Mouse (Mus musculus): ENCODE results near the gene Nifk.

The Nifk gene

DNA sequence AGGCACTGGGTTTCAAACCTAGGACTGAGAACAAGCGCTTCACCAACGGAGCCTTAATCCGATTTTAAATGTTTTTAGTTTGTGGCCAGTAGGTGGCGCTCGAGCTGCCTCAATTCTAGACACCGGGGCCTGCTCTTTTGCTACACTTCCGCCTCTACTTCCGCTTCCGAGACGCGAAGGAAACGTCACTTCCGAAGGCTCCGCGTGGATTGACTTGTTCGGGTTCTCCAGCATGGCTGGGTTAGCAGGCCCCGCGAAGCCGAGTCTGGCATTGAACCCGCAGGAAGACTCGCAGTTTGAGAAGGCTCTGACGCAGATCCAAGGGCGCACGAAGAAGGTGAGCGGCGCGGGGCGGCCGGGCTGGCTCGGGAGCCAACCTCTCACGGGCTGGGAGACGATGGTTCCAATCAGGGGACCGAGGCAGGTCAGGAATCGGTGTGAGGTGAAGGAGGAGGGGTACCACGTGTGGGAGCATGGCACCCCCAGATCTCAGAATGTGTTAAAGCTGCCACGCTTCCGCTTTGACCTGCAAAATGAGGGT, at the start of gene Nifk:
Gene Nifk (plus strand): TSS at position 179 of the 541 bp plus-strand sequence.
- peak; percentile 93 for DNase-seq

DNA sequence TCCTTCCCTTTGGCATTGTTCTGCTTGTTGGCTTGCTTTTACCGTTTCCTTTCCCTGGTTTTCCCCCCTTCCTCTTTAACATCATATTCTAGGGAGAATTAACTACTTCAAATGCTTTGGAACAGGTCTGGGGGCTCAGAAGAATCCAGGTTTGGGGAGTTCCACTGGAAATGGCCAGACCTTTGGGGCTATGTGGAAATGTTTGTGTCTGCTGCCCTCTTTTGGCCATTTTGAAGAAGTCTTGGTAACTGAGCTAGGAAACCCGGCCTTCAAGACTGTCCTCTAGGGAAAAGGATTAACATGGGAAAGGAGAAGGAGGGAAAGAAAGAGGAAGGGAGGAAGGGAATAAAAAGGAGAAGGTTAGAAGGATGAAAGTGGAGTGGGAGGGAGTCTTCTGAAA, 46.5 kb upstream of the Nifk start:
- no peak for DNase-seq

DNA sequence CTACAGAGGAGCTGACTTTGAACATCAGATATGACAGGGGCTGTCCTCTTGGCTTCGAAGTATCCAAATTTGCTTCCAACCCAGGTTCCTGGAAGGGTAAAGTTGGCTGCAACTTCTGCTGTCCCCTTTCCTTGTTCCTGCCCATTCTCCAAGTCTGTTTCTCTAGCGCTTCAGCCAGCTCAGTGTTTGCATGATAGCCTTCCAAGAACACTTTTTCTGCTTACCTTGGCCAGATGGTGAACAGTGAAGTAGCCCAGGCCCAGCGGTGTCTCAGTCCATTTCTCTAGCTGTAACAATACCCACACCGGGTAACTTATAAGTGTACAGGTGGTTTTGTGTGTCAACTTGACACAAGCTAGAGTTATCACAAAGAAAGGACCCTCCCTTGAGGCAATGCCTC, 29.3 kb upstream of the Nifk start:
- DNase-seq: no peak

DNA sequence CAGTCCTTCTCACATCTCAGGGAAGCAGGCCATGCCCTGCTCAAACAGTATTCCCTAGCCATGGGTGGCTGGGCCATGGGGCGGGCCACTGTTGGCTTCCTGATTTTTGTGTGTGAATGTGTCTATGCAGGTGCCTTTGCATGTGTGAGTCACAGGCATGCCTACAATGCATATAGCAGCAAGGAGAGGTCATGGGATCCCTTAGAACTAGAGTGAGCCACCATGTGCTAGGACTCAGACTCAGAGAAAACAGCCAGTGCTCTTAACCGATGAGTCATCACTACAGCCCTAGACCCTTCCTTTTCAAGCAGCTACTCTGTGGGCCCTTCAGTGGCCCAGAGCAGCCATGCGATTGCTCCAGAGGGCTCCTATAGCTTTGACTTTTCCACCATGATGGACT, 27.4 kb upstream of the Nifk start:
- no peak for DNase-seq

DNA sequence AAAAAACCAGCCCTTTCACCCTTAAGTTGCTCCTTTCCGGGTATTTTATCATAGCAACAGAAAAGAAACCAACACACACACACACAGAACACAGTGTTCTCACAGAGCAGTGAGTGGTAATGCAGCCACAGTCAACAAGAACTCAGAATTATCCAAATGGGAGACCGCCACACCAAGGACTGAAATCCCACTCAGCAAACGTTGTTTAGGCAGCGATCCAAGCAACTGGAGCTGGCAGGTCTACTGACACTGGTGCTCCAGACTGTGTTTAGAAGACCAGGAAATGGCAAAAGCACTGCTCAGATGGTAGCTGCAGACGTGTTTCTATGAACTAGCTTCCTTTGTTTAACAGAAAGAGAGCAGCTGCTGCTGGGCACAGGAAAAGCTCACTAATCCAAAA, 26.8 kb upstream of the Nifk start:
- DNase-seq: no peak

DNA sequence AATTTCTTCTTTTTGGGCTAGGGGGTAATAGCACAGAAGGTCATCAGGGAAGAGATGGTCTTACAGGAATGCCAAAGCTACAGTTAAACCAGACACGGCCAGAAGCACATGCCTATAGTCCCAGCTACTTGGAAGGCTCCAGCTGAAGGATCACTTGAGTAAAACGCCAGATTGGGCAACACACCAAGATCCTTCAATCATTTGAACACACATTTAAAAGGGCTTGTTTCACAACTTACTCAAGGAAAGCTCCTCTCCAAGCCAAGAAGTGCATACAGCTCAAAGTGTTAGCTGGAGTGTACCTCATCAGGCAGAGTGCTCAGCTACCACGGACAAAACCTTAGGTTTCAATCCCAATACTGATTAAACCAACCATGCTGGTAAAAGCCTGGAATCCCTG, 25.0 kb upstream of the Nifk start:
- no peak for DNase-seq

DNA sequence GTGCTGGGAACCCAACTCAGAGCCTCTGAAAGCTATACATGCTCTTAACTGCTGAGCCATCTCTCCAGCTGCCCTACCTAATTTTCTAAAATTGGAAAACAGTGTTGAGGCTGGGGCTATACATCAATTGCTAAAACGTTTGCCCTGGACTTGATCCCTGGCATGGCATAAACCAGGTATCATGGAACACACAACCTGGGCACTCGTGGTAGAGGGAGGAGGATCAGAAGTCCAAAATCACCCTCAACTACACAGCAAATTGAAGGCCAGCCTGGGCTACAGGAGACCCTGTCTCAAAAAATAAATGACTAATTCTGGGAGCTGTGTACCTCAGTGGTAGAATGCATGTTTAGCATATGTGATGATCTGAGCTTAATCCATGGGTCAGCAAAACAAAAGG, 23.9 kb upstream of the Nifk start:
- DNase-seq: no peak

DNA sequence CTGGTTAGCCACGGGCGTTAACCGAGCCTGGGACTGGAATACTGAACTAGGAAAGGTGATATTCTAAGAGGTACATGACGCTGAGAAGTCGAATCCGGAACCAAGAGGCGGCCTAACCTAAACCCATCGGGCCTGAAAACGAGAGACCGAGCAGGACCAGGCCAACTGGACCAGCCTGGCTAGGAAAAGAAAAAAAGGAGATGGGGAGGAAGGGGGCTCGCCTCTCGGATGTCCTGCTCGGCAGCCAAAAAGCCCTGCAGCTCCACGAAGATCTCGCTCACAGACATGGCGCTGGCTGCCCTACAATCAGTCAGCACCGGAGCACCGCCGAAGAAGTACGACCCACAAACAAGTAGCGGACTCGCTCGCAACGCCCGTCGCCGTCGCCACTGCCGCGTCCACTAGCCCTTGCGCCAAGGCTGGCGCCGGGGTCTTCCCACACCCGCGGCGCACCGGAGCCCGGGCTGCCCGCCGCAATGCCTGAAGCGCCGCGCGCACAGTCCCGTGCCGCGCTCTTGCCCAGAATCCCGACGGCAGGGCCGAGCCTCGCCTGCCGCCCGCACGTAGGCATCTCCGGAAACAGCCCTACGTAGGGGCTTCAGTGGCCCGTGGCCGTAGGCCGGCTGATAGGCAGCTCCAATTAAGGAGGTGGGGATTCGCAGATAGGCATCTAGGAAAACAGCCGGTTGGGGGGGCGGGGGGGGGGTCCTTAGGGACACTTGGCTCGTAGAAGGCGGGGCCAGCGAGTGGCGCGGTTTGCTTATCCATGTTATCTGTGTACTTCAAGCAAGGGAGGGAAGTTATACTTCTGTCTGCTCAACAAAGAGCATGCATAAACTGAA, 10.6 kb upstream of the Nifk start:
- peak; percentile 90 for DNase-seq

DNA sequence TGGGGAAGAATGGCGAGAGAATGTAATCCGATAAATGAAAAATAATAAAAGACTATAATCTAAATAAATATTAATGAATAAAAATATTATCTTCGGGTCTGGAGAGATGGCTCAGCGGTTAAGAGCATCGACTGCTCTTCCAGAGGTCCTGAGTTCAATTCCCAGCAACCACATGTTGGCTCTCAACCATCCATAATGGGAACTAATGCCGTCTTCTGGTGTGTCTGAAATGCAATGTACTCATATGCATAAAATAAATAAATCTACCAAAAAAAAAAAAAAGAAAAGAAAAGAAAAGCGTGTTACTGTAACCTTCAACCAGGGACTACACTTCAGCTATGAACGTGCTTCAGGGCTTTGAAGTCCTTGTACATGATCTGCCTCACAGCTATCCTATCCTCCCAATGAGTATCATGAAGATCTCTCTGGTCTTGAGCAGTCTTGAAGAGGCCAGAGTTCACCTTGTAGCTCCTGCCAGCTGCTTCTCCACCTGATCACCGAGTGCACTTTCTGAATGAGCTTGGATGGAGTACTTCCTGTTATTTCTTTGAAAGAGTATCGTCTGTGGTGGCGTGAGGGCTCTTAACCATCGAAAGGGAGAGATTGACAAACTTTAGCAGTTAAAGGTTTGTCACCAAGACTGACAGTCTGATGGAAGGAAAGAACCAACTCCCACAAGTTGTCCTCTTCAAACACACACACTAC, 9.9 kb upstream of the Nifk start, which contains the start of gene Tsn:
Gene Tsn (minus strand): TSS at position 118 of the 705 bp plus-strand sequence.
- DNase-seq: peak; percentile 24

DNA sequence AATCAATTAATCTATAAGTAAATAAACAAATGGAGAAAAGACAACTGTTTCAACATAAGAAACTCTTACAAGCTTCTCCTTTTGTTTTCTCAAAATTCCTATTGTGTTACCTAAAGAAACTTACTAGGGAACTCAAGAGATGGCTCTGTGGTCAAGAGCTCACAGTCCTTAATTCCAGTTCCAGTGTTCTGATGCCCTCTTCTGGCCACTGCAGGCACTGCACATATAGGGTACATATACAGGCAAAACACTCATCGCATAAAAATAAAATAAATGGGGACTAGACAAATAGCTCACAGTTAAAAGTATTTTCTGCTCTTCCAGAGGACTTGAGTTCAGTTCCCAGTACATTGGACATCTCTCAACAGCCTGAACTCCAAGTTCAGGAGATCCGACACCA, 943 bp upstream of the Nifk start:
- peak; percentile 27 for DNase-seq

DNA sequence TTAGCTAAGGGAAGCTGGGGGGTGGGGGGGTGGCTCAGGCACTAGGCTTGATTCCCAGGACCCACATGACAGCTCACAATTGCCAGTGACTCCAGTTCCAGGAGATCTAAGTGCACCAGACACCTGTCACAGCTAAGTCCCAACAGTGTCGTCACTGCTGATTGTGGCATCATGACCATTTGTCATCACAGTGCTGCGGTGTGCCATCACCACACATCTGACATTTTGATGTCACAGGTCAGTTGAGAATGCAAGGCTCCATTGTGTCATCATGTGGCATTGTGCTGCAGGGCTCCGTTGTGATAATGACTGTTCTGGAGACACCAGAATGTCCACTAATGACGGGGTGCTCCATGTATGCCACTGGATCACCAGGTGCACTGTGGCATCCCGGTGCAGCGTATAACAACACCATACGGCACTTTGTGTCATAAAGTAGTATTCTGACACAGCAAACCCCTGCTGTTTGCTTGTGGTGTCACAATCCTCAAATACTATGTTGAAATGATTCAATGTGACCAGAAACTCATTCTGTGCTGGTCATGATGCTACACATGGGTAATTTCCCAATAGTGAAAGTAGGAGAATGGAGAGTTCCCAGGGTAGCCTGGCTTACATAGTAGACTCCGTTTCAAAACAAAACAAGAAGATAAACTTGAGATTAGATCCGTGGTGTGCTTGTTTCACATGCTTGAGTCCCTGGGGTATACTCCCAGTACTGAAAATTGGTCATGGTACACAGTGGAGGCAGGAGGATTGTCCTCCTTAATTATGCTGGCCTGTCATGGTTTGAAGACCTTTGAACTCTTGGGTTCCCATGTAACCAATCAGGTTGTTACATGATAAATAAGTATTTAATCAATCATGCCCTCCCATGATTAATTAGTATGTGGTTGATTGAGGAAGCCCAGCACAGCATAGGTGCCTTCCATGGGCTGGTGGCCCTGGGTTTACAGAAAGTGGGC, 13.4 kb downstream of the Nifk start:
- DNase-seq: no peak

DNA sequence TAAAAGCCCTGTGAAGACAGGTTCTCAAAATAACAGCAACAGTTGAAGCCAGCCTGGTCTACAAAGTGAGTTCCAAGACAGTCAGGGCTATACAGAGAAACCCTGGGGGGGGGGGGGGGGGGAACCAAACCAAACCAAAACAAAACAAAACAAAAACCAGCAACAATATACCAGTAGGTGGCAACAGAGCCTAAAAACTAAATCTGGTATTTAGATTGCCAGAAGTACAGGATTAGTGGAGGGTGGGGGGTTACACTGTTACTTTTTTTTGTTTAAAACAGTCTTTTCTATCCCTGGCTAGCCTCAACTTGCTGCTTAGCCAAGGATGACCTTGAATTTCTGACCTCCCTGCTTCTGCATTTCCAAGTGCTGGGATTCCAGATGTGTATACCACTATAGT, 14.2 kb downstream of the Nifk start:
- no peak for DNase-seq

DNA sequence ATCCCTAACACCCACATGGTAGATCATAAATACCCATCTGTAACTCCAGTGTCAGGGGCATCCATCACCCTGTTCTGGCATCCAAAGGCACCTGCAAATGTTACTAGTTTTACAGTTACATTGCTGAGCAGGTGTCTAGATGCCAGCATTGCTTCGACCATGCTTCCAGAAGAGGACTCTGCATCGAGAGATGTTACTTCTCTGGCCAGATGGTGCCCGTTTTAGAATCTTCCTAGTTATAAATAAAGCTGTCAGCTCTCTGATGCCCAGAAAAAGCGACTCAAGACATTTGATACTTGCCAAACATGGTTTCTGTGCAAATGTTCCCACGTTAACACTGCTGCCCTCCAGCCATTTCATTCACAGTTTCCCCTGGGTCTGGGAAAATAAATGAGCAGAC, 16.3 kb downstream of the Nifk start:
- DNase-seq: no peak

DNA sequence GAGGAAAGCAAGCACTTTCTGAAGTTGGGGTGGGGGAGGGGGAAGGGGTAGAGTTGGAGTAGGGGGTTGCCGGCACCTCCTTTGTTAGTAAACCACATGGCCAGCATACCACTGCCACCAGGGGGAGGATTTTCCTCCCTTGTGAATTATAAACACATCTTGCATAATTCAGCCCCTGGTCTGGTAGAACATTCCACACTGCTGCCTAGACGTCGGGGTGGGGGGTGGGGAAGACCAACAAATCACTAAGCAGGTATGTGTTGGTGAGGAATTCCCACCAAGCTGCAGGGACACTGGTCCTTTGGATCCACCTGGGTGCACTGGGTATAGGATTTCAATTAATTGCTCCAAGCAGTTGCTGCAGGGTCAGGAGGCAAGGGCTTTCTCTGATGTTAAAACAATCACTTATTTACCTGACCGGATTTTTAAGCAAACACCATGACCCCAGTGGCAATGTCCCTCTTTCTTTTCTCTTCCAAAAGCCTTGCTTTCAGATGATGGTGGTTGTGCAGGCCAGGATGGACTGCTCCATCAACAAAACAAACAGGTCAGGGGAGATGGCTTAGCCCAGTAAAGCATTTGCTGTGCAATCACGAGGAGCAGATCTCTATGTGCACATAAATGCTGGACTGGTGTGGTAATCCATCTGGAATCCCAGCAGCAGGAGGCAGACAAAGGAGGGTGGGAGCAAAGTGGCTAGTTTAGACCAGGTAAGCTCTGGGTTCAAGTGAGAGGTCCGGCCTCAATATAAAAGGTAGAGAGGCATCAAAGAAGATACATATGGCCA, 22.2 kb downstream of the Nifk start:
- DNase-seq: no peak

DNA sequence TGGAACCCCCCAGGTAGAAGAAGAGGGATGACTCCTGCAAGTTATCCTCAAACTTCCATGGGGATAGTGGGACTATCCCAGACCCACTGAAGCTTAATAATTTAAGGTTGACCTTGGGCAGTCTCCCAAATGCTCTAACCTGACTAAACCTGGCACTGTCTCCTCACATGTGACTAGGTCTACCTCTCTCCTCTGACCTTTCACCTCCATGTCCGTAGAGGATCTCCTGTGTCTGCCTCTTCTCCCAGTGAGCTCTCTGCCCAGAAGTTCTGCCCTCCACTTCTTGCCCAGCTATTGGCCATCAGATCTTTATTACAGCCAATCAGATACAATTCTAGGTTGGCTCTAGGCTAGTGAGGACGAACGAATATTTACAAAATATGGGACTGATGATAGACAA, 28.3 kb downstream of the Nifk start:
- no peak for DNase-seq

DNA sequence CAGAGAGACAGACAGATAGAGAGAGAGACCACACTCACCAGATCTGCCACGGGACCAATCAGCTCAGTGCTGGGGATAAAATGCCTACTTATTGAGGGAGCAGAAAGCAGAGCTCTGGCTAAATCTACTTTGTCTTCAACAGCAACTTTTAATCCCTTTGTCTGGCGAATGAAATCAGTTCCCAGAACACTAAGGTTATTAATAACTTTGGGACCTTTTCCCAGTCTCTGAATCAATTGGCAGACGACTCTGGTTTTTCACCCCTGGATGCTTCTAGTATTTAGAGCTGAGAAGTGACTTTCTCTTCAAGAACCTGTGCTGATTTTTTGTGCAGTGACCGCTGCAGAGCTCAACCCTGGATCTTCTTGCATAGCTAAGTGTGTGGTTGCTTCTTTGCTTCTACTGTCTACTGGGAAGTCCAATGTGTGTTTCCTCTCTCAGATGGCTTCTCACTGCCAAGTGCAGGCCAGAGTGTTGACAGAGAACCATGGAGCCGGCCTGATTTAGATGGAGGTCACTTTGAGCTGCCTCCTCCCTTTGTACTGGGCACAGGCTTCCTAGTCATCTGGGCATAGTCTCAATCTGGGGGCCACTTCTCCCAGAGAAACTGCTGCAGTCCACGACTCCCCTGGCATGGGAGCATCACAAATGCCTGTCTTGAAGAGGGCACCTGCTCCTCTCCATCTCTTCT, 37.6 kb downstream of the Nifk start:
- no peak for DNase-seq

DNA sequence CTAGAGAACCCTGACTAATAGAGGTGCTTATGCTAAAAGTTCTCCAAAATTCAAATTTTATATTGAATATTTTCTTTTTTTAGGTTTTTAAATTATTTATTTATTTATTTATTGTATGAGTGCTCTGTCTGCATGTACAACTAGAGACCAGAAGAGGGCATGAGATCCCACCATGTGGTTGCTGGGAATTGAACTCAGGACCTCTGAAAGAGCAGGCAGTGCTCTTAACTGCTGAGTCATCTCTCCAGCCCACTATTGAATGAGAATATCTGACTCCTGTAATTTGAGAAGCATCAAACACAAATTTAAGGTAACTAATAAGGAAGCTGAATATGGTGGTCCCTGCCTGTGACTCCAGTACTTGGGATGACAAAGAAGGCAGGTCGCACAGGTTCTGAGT, 46.3 kb downstream of the Nifk start:
- DNase-seq: no peak

DNA sequence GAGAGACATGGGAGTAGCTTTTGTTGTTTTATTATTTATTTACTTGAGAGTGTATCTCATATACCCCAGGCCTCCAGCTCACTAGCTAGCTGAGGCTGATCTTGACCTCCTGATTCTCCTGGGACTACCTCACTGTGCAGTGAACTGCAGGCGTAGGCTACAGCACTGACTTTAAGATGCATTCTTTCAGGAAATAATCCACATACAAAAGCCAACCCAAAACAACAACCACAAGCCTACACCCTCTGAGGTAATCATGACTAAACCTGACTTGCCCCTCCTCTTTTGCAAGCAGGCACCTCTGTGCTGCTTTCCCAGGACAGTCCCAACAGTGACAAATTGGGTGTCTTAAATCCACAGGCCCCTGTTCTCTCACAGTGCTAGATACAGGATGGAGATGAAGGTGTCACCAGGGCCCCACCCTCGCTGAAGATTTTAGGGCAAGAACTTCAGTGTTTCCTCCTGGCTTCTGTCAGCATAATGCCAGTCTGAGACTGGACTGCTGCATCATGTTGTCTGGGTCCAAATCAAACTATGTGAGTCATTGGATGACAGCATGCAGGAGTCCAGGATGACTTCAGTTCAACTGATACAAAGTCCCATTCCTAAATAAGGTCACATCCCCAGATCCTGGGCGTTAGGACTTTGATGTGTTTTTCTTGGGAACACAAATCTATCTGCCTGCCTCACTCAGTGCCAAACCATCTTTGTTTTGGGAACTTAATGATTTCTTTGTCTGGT, 47.3 kb downstream of the Nifk start:
- DNase-seq: no peak

DNA sequence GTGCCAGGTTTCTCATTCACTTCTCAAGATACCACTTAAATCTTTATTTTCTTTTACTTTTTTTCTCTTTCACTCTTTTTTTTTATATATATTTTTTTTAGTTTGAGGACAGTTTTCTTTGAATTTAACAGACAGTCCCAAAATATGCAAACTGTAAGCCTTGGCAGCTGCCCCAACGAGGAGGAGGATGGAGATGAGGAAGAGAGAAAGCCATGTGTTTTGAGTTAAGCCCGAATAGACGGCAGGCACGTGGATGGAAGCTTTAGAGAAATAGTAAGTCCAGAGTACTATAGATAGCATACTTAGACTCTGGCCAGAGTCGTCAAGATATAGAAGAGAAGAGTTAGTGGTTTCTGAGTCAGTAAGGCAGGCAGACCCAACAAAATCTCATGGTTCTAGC, 56.1 kb downstream of the Nifk start:
- no peak for DNase-seq

DNA sequence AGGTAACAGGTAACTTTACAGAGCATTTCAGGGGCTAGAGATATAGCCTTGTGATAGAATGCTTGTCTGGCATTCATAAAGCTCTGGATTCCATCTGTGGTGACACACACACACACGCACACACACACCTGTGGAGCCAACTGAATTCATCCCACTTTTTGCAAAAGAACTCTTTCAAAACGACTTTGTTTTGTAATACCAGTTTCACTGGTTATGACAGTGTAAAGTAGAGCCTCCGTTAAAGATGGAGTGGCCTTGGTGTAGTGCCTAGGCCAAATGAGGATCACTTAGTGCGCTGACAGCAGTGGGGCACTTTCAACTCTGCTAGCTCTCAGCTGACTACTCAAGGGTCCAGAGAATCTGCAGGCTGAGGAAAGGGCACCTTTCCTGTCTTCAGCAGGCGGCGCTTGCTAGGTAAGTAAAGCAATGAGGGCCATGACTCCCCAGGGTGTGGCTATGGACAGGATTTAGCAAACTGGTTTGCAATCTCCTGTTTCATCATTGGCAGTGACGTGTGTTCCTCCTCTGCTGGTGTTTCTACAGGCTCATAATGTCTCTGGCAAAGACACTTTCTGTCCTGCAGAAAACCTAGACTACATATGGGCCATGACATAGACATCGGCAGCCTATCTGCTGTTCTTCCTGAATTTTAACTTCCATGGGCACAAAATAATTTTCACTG, 58.6 kb downstream of the Nifk start:
- no peak for DNase-seq

Measured in cerebellum, adult 11-12 months (tissue).